Mouse (Mus musculus): Measurements from ENCODE around the gene Cdh8.

- TF ChIP-seq ELF1 (IDR thresholded peaks at IDR 0.05; ENCODE audit: low read depth, low read length) (no peak), TAL1 (IDR thresholded peaks at IDR 0.05; ENCODE audit: low read length) (no peak), GATA1 (IDR thresholded peaks at IDR 0.05; ENCODE audit: low read depth, low read length) (no peak), MAFK (IDR thresholded peaks at IDR 0.05; ENCODE audit: borderline replicate concordance, low read depth, low read length) (no peak), CTCF (IDR thresholded peaks at IDR 0.05 in 2 of 3, conservative IDR thresholded peaks at IDR 0.05 in 1 of 3; ENCODE audit: control insufficient read depth in 1 of 3, insufficient read depth in 1 of 3, low read depth in 2 of 3, low read length in 3 of 3, poor library complexity in 1 of 3, severe bottlenecking in 1 of 3) (no peak), ZC3H11A (IDR thresholded peaks at IDR 0.05; ENCODE audit: low read depth, low read length) (no peak), KAT2A (conservative IDR thresholded peaks at IDR 0.05; ENCODE audit: low read depth, low read length) (no peak), JUND (IDR thresholded peaks at IDR 0.05; ENCODE audit: low read depth, low read length) (no peak)
Measured at GRCm38 (mm10) chr8:99040423-99040822, 375.8 kb downstream of the Cdh8 start.
